Mouse (Mus musculus): Measurements from ENCODE around the gene BC030870.

- TF ChIP-seq CTCF (IDR thresholded peaks at IDR 0.05; ENCODE audit: extremely low read depth, insufficient read length, insufficient replicate concordance, low read depth, low read length) (no peak), POLR2A (IDR thresholded peaks at IDR 0.05; ENCODE audit: low read depth, low read length) (no peak)
Measured at GRCm38 (mm10) chr8:65169184-65169583, 39.8 kb upstream of the BC030870 start.

Measured in small intestine, adult 2 months (tissue).